Mouse (Mus musculus) forebrain, embryonic 14.5 days (tissue): ENCODE data around the gene Naa20. TPM values are rescaled to one million over a fixed set of nuclear protein-coding genes. Genes with fewer than 3 reads are reported as not detected.

Experiments used
- ATAC-seq: fragments of 200-750 bp; cut with Nextera tagmentation; 2 replicates; pipeline ENCODE4 v1.8.0; 2017; ENCODE audit warnings: mild to moderate bottlenecking, moderate library complexity
- DNase-seq: peaks from one replicate; pipeline ENCODE4 v3.0.0-alpha.2; 2015; ENCODE audit warnings: low spot score
- H3K27ac ChIP-seq: fragments of 300-500 bp; sonication (generic); 2 replicates; pipeline ENCODE4 v1.5.1; 2014; ENCODE audit warnings: low read depth, mild to moderate bottlenecking, control low read depth, low read length, moderate library complexity
- H3K27me3 ChIP-seq: fragments of 300-500 bp; sonication (generic); replicated peaks from 2 replicates; pipeline ENCODE4 v1.6.1; 2014; ENCODE audit warnings: low read length, control low read depth, mixed read lengths; ENCODE audit not compliant: control insufficient read depth, insufficient read depth
- H3K36me3 ChIP-seq: fragments of 300-500 bp; sonication (generic); 2 replicates; pipeline ENCODE4 v1.6.1; 2014; ENCODE audit warnings: low read length, control low read depth; ENCODE audit not compliant: control insufficient read depth, insufficient read depth
- H3K4me1 ChIP-seq: fragments of 300-500 bp; sonication (generic); 2 replicates; pipeline ENCODE4 v1.6.1; 2014; ENCODE audit warnings: antibody characterized with exemption, low read length, control low read depth; ENCODE audit not compliant: control insufficient read depth, insufficient read depth
- H3K4me2 ChIP-seq: fragments of 300-500 bp; sonication (generic); 2 replicates; pipeline ENCODE4 v1.6.1; 2014; ENCODE audit warnings: mild to moderate bottlenecking, control low read depth, low read length
- H3K4me3 ChIP-seq: fragments of 300-500 bp; sonication (generic); 2 replicates; pipeline ENCODE4 v1.5.1; 2014; ENCODE audit warnings: low read depth, low read length, control low read depth
- H3K9ac ChIP-seq: fragments of 300-500 bp; sonication (generic); 2 replicates; pipeline ENCODE4 v1.6.1; 2014; ENCODE audit warnings: mild to moderate bottlenecking, low read length, control low read depth, moderate library complexity
- H3K9me3 ChIP-seq: fragments of 300-500 bp; sonication (generic); replicated peaks from 2 replicates; pipeline ENCODE4 v1.6.1; 2016; ENCODE audit warnings: low read length, control low read depth, mixed read lengths; ENCODE audit not compliant: control insufficient read depth
- WGBS: fragments of 180-500 bp; shearing (Covaris S2); extraction: QIAGEN DNeasy Blood & Tissue Kit; methylation state at CpG from one replicate; pipeline ENCODE4 v1.1.7; 2014; 5-methylcytosine and 5-hydroxymethylcytosine counted together
- polyA plus RNA-seq: library from polyadenylated mRNA; unstranded; fragments of >200 nt; fragmentation: Nextera tagmentation; extraction: Ambion mirVana; gene quantifications from 2 replicates; pipeline ENCODE4 v1.2.1, GENCODE M21; 2014

Gene Naa20
- 147 and 161 TPM in 2 replicates for polyA plus RNA-seq

- H3K27ac ChIP-seq = no peak within 1 kb of the TSS
Measured at GRCm38 (mm10) chr2:145901861-145902260, at the start of gene Naa20. Gene Naa20, plus strand, starts transcription at chr2:145902099.

DNA sequence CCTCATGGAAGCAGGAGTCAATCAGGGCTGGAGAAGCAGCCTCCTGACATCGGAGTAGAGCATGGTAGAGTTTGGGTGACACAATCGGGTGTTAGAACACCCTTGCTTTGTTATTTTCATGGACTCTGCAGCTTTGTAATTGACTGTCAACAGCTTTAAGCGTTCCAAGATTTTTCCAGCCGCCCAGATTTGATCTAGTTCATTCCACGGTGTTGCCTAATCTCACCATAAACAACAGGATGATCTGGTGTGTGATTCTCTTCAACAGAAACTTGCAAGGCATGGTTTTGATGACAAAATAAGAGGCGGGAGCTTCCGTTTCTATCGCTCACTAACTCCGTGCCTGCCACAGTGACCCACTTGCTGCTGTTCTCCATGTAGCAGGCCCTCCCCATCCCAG is 46.1 kb upstream of the Naa20 start:
- ATAC-seq = no peak
- no peaks in the 10 kb centered on the region for H3K36me3 ChIP-seq

More at GRCm38 (mm10) chr2:145901861-145902260, at the start of gene Naa20:
- peak within 1 kb of the TSS; percentile 95 for H3K9ac ChIP-seq
- H3K36me3 ChIP-seq = peaks cover 2% of the 10 kb centered on the region; the same call in 1 of the 2 replicates
- peak within 1 kb of the TSS; percentile 96 for H3K4me3 ChIP-seq
- peak within 1 kb of the TSS; percentile 37 for H3K4me2 ChIP-seq
- 85% methylated on average over 6 of the region's 6 CpGs for WGBS
- ATAC-seq (no peak), DNase-seq (no peak)
- peaks cover 10% of the 10 kb centered on the region; the same call in 1 of the 2 replicates for H3K4me1 ChIP-seq
- no peaks in the 10 kb centered on the region for H3K27me3 ChIP-seq
- no peaks in the 10 kb centered on the region for H3K9me3 ChIP-seq

GRCm38 (mm10) chr2:145857864-145858263 is 44.0 kb upstream of the Naa20 start:
- 80% methylated on average over 8 of the region's 8 CpGs for WGBS
- Histone ChIP-seq H3K27me3 (no peaks in the 10 kb centered on the region), H3K27ac (no peak overlapping the region), H3K36me3 (no peaks in the 10 kb centered on the region), H3K4me3 (no peak overlapping the region), H3K9me3 (no peaks in the 10 kb centered on the region), H3K4me2 (no peak overlapping the region), H3K4me1 (peaks cover 26% of the 10 kb centered on the region), H3K9ac (no peak overlapping the region)
- DNase-seq = no peak
- no peak for ATAC-seq

More for the DNA sequence above, 46.1 kb upstream of the Naa20 start:
- H3K4me3 ChIP-seq = no peak overlapping the region
- 96% methylated on average over 9 of the region's 9 CpGs for WGBS
- peaks cover 15% of the 10 kb centered on the region for H3K4me1 ChIP-seq
- no peaks in the 10 kb centered on the region for H3K27me3 ChIP-seq
- no peak for DNase-seq
- no peaks in the 10 kb centered on the region for H3K9me3 ChIP-seq
- no peak overlapping the region for H3K4me2 ChIP-seq
- no peak overlapping the region for H3K9ac ChIP-seq
- no peak overlapping the region for H3K27ac ChIP-seq

GRCm38 (mm10) chr2:145859442-145859931 is 42.4 kb upstream of the Naa20 start:
- Histone ChIP-seq H3K4me3 (no peak overlapping the region), H3K4me1 (peaks cover 26% of the 10 kb centered on the region), H3K9ac (peak overlapping the region; percentile 58; the same call in 1 of the 2 replicates), H3K27me3 (no peaks in the 10 kb centered on the region), H3K27ac (peak overlapping the region; percentile 86), H3K36me3 (no peaks in the 10 kb centered on the region), H3K4me2 (peak overlapping the region; percentile 62), H3K9me3 (no peaks in the 10 kb centered on the region)
- WGBS = 16% methylated on average over 7 of the region's 7 CpGs
- ATAC-seq (peak; percentile 38), DNase-seq (peak; percentile 71)

GRCm38 (mm10) chr2:145859932-145860801 is 41.7 kb upstream of the Naa20 start:
- Histone ChIP-seq H3K4me3 (peak overlapping the region; percentile 35), H3K36me3 (no peaks in the 10 kb centered on the region), H3K4me1 (peaks cover 26% of the 10 kb centered on the region), H3K9ac (peak overlapping the region; percentile 58), H3K27me3 (no peaks in the 10 kb centered on the region), H3K4me2 (peak overlapping the region; percentile 62), H3K9me3 (no peaks in the 10 kb centered on the region), H3K27ac (peak overlapping the region; percentile 86)
- peak; percentile 85 for ATAC-seq
- peak; percentile 89 for DNase-seq
- WGBS = 3% methylated on average over 40 of the region's 40 CpGs

GRCm38 (mm10) chr2:145861193-145862123 is 40.4 kb upstream of the Naa20 start:
- peak overlapping the region; percentile 62 for H3K4me2 ChIP-seq
- H3K9me3 ChIP-seq = no peaks in the 10 kb centered on the region
- no peaks in the 10 kb centered on the region for H3K36me3 ChIP-seq
- H3K4me1 ChIP-seq = peaks cover 26% of the 10 kb centered on the region
- peak overlapping the region; percentile 35 for H3K4me3 ChIP-seq
- ATAC-seq = no peak
- 43% methylated on average over 8 of the region's 8 CpGs for WGBS
- peak overlapping the region; percentile 86; the same call in 1 of the 2 replicates for H3K27ac ChIP-seq
- H3K9ac ChIP-seq = peak overlapping the region; percentile 58
- DNase-seq = peak; percentile 61
- H3K27me3 ChIP-seq = no peaks in the 10 kb centered on the region

GRCm38 (mm10) chr2:145862206-145862817 is 39.6 kb upstream of the Naa20 start:
- Histone ChIP-seq H3K9me3 (no peaks in the 10 kb centered on the region), H3K4me1 (peaks cover 26% of the 10 kb centered on the region), H3K4me2 (peak overlapping the region; percentile 62), H3K27me3 (no peaks in the 10 kb centered on the region), H3K9ac (peak overlapping the region; percentile 43), H3K36me3 (no peaks in the 10 kb centered on the region), H3K4me3 (peak overlapping the region; percentile 35), H3K27ac (peak overlapping the region; percentile 52; the same call in 1 of the 2 replicates)
- DNase-seq (peak; percentile 70), ATAC-seq (no peak)
- 31% methylated on average over 10 of the region's 10 CpGs for WGBS

GRCm38 (mm10) chr2:145865344-145865743 is 36.6 kb upstream of the Naa20 start:
- ATAC-seq = no peak
- WGBS = 91% methylated on average over 3 of the region's 3 CpGs
- no peak overlapping the region for H3K27ac ChIP-seq
- H3K9me3 ChIP-seq = no peaks in the 10 kb centered on the region
- peaks cover 16% of the 10 kb centered on the region for H3K4me1 ChIP-seq
- no peak overlapping the region for H3K9ac ChIP-seq
- H3K36me3 ChIP-seq = no peaks in the 10 kb centered on the region
- H3K4me2 ChIP-seq = no peak overlapping the region
- no peaks in the 10 kb centered on the region for H3K27me3 ChIP-seq
- no peak for DNase-seq
- H3K4me3 ChIP-seq = no peak overlapping the region
